Mouse (Mus musculus) kidney, adult 8-10 months (tissue): ENCODE data around the gene Mthfd2l.

ENCODE experiments used
- DNase-seq, 2 experiments: peaks; one replicate each; pipeline ENCODE4 v3.0.0; 2022

Gene Mthfd2l

DNA sequence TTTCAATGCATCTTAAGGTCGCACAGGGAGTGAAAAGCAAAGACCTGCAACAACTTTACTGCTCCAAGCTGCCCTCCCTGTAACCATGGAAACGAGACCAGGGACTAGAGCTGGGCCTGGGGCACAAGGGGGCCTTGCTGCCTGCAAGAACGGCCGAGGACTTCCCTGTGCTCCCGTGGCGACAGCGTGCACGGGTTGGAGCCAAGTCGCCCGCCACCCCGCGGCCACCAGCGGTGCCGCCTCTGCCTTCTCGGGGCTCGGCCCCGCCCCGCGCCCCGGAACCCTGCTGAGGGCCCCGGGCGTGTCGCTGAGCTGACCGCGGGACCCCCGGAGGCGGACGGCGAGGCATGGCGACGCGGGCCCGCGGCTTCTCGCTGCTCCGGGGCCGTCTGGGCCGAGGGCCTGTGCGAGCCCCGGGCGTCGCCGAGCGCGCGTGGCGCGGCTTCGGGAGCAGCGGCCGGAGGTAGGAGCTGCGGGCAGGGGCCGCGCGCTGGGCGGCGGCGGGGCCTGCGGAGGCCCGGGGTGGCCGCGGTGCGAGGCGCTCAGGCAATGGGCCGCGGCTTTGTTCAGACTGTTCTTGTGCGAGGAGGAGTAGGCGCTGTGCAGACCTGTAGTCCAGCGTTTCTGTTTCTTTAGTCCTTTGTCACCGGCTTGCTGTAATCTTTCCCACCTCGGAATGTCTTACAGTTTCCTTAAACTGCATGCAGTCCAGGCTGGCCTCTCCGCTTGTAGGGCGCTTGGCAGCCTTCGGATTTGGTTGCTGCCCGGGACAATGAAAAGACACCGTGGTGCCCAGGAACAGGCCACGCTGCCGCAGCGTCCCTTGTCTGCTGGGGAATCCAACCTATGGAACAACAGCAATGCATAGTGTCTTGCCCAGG lies at the start of gene Mthfd2l:
Gene Mthfd2l (plus strand): TSS at position 147 of the 881 bp plus-strand sequence.
- peak; percentile 68 to 77 for DNase-seq

DNA sequence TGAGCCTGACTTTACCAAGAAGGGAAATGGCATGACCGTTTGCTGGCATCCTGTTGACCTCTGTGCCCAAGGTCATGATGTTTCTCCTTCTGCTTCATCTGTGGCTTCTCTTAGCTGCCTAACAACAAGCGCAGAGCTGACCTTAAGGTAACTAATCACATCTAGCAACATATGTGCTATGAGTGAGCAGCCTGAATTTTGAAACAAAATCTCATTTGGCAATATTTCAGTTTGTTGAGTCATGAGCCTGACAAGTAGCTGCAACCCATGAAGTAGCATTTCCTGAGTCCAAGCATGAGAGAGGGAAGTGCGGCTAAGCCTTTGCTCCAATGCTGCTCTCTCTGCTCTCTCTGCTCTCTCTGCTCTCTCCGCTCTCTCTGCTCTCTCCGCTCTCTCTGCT lies 49.2 kb upstream of the Mthfd2l start:
- DNase-seq, result no peak

DNA sequence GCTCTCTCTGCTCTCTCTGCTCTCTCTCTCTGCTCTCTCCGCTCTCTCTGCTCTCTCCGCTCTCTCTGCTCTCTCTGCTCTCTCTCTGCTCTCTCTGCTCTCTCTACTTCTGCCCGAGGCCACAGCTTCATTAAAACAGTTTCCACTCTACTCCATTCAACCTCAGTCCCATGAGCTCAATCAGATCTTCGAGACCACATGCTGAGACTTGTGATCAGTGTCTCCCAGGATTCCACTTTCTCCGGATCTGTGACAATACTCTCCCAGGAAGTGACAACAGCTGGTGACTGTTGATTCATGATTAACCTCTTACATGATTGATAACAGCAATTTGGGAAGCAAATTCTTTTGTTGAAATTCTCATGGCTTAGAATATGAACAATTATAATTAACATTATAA lies 48.8 kb upstream of the Mthfd2l start:
- DNase-seq, result no peak

DNA sequence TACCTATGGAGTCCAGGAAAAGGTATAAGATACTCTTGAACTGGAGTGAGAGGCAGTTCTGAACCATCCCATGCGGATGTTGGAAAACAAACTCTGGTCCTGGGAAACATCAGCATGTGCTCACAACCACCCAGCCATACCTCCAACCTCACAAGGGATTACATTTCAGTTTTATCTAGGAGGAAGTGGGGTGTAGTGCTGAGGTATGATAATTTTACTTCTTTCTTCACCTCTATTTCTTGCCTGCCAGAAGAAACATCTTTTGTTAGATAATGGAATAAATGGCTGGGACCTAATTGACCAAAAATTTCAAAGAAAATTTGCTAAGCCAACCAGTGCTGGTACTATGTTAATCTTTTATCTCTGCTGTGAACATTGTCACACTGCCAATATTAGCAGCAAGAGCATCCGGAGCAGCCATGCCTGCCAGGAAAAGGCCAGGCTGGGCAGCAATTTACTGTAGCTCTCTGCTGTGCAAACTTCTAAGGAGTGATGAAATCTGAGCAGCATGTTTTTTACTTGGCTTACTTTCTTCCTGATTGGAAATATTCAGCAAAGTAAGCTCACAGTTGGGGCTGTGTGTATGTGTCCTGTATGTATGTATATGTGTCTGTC lies 46.2 kb upstream of the Mthfd2l start:
- peak; percentile 48 to 51 for DNase-seq

DNA sequence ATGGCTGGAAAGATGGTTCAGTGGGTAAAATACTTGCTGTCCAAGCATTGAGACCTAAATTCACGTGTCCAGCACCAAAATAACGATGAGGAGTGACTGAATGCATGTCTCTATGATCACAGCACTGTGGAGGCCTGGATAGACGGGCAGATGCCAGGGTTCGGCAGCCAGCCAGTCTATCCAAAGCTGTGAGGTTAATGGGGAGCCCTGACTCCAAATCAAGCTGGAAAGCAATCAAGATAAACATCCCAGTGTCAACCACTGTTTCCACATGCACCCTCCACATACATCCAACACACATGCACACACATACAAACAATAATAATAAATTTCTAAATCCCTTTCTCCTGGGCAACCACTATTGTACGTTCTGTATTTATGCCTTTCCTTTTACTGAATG lies 42.3 kb upstream of the Mthfd2l start:
- no peak for DNase-seq

DNA sequence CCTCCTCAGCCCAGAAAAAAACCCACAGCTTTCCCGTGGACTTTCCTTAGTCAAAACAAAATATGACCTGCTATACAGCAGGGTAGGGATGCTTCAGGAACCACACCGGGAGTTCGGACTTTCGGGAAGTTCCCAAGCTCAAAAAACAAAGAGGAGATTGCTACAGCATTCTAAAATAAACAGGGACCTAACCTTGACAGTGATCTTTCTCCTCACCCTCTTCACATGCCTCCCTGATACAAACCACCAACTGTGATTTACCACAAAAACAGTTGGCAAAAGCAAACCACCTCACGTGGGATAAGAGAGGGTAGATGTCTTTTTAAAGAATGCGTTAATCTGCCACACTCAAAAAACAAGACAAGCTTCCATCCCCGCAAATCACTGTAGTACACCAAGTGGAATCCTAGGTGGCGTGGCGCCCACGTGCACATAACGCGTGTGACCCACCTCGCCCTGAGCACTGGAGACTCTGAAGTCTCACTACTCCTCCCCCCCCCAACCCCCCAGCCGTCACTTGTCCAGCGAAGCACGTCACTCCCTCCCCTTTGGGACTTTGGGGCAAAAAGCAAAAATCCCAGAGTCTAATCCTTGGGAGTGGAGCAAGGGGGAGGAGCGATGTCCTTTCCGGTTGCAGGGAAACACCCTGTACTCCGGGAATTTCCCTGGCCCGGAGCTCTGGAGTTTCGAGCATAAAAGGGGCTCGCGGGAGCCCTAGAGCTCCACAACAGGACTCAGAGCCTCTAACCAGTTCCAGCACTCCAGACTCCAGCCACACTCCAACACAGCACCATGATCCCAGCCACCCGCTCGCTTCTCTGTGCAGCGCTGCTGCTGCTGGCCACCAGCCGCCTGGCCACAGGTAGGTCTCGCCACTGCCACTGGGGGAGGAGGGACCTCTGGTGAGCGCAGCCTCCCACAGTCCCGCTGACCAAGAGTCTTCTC lies 40.1 kb upstream of the Mthfd2l start, which contains the start of gene Cxcl1:
Gene Cxcl1 (plus strand): TSS at position 723 of the 945 bp plus-strand sequence.
- DNase-seq, result peak; percentile 43 to 72

DNA sequence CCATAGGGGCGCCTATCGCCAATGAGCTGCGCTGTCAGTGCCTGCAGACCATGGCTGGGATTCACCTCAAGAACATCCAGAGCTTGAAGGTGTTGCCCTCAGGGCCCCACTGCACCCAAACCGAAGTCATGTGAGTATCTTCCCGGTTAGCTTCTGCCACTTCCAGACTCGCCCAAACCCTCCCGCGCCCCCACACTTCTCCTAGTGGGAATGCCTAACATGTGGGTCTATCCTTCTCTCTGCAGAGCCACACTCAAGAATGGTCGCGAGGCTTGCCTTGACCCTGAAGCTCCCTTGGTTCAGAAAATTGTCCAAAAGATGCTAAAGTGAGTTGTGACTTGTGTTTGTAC lies 39.5 kb upstream of the Mthfd2l start:
- DNase-seq, result no peak

DNA sequence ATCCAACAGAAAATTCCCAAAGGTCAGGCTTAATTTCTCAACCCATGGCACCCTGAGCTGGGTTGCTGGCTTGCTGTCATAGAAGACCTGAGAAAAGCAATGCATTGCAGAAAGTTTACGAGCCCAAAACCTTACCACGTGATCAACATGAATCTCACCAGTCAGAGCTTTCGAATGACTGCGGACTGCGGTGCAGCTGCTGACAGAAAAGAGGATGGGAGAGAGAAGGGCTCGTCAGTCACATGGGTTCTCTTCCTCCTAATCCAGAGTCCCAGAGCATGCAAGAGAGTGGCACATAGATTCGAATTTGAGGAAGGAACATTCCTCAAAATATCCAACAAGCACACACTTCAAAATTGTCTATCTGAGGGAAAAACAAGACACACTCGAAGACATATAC lies 36.7 kb upstream of the Mthfd2l start:
- DNase-seq, result no peak

DNA sequence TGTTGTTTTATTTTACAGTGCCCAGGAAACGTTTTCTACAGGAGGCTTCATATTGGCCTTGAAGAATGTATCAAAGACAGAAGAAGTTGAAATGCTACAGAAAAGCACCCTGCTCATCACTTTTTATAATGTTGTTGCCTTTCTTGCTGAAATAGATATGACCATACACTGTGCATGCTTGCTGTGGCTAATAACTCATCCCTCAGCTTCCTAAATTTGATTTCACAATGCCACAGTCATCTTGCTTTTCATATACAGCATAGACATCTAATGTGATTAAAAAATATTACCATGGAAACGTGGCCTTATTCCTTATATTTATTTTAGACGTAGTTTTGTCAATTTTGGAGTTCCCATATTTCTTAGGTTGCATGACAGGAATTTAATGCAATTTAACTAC lies 33.5 kb upstream of the Mthfd2l start:
- no peak for DNase-seq

DNA sequence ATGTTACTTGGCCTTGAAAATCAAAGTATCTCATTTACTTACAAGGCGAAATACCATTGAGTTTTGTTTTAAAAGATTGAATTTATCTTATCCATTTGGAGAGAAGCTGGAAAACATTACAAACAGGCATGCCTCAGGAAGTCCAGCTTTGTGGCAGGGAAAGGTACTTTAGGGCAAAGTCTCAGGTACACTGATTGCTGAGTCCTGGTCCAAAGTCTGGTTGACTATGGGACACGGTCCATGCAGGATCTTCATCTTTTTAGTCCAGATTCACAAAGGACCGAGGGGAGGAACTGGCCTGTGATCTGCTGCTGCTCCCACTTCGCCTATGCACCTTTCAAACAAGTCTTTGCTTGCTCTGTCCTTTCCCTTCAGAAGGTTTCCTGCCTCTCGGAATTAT lies 31.6 kb upstream of the Mthfd2l start:
- DNase-seq, result no peak

DNA sequence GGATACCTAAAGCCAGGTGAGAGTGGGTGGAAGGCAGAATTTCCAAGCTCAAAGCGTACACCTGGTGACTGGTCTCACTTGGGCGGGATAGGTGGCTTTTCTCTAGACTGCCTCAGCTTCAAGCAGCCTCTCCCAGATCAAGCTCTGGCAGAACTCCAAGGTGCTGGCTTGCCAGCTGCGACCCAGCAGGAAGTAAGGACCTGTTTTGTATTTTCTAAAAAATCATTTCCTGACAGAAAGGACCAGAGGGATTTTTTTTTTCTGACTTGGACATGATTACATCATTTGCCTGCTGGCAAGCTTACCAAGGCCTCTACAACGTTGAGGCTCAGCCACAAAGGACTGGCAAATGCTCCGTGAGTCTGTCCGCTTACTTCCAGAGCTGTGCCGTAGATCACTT lies 30.8 kb upstream of the Mthfd2l start:
- peak; percentile 35 to 52 for DNase-seq

DNA sequence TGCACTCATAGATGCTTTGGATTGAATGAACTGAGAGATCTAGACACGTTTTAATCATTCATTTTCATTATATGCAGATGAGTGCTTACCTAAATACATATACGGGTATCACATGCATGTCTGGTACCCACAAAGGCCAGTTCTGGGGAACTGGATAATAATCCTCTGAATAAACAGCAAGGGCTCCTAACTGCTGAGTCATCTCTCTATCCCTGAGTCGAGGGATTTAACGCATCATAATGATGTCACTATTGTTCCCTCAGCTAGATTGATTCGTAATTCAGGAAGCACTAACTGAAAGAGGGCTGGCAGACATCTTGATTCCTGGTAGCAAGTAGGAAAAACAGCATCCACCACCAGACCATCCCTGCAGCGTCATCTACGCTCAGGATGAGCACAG lies 30.2 kb upstream of the Mthfd2l start:
- DNase-seq, result no peak

DNA sequence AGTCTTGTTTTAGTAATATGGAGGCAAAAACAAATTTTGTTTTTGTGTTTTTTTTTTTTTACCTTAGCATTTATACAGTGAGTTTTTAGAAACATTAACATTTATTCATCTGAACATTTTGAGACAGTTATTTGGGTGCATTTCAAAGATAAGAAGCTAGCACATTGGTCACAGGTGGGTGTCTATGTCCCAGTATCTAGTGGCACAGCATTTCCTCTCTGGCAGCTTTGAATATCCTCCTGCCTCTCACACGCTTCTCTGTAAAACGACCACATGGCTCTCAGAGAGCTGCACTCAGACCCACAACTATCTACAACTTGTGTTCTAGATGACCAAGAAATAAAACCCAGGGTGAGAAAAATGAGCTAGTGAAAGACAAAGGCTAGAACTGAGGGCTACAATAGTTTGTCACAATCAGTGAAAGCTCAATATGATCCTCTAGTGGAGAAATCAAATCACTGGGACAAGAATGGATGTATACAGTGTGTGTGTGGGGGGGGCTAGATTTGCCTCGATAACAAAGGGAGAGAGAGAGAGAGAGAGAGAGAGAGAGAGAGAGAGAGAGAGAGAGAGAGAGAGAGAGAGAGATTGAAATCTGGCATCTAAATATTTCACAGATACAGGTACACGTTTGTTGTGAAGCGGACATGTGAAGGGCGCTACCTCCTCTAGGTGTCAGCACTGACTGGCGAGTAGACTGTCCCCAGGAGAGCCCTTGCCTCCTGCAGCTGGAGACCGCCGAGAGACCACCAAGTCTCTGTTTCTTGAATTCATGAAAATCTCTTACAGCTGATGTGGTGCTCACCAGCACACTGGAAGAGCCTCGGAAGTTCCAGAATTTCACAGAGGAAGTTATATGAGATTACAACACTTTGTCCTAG lies 28.3 kb upstream of the Mthfd2l start:
- DNase-seq, result no peak

DNA sequence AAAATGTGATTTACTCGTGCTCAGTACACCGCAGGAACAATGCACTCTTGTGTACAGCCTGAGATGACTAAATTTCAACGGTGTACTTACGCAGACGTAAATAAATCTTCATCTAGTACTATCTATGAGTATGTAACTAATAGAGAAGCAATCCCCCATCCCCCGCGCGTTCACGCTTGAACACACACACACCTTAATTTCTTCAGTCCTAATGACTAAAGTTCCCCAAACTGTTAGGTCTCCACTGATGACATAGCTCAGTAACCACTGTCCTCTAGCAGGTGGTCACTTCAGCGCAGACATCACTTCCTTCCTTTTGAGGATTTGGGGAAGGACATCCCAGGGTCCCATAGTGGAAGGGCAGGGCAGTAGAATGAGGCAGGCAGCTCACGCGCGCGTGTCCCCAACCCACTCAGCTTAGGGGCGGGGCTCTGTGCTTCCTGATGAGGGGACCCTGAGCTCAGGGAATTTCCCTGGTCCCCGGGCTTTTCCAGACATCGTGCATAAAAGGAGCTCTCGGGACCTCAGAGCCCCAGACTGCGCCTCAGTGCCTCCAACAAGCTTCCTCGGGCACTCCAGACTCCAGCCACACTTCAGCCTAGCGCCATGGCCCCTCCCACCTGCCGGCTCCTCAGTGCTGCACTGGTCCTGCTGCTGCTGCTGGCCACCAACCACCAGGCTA lies 27.4 kb upstream of the Mthfd2l start, which contains the start of gene Cxcl2:
Gene Cxcl2 (plus strand): TSS at position 533 of the 682 bp plus-strand sequence.
- no peak for DNase-seq

DNA sequence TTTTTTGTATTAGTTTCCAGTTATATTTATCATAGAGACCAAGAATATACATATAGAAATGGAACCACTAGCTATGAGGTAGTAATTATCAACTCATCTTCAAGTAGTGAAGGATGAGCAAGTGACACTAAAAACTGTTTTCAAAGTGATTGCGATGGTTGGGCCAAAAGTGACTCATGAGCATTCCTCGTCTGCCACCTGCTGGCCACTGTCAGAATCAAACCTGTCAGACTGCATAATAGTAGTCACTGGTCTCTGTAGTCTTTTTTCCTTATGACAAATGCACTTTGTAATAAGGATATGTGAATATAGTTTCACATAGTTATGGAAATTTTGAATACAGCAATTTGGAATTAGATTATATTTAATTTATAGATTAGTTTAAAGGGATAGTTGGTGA lies 21.9 kb upstream of the Mthfd2l start:
- peak; percentile 19 to 74 for DNase-seq

DNA sequence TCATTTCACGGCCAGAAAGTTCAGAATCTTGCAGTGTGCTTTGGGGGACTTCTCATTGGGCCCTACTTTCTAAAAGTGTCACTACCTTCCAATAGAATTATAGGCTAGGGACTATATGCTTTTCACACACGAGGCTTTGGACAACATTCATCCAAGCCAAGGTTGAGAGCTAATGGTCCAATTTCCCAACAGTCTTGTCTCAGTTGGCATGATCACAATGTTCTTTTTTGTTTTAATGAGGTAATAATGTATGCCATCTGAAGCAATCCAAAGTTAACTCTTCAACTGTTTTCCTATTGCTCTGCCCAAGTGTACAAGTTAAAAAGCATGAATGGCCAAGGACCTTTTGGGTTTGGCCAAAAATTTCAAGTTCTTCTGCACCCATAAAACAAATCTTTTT lies 11.4 kb upstream of the Mthfd2l start:
- DNase-seq, result no peak

DNA sequence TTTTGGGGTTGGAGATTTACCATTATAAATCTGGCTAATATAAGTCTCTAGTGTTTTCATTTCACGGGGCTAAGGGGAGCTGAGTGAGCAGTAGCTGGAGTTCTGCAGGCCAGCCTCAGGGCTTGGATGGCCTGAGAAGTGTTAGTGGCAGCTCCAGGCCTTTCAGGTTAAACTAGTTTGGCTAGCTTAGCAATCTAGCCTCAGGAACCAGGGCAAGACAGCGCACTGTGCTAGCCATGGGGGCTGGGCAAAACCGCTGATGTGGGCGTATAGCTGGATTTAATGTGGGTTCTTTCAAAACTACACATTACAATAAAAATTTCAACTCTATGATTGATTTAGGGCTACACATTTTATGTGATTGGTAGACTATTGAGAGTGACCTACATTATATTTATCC lies 8.0 kb upstream of the Mthfd2l start:
- DNase-seq, result no peak

DNA sequence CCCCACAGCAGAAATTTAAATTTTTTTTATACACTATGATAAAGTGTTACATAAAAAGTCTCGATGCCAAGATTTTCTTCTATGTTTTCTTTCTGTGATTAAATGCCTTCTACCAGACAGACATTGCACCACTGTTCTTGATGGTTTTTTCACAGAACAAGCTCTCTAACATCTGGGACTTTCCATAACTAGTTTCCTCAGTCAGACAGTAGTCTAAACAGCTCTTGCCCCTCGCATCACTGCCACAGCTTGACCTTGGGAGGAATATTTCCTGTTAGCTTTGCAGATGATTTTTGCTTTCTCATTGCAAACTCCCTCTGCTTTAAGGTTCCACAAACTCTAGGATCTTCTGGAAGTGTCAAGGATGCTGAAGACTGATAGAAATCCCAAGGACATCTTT lies 371 bp upstream of the Mthfd2l start:
- no peak for DNase-seq

DNA sequence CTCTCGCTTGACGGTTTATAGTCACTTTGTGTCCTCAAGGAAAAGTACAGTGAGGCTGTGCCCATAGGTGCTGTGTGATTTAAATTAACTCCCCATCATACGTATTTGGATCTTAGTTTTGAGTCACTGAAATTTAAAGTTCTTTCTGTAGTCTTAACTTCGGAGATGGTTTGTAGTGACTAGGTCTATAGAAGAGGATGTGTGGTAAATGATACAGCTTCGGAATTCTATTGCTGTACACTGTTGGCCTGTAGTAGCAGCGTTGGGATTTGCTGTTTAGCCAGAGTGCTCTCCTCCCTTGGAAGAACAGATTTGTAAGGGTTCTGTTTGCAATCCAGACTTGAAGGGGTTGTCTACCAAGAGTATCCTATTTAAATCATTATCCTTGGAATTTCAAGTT lies 994 bp downstream of the Mthfd2l start:
- no peak for DNase-seq

DNA sequence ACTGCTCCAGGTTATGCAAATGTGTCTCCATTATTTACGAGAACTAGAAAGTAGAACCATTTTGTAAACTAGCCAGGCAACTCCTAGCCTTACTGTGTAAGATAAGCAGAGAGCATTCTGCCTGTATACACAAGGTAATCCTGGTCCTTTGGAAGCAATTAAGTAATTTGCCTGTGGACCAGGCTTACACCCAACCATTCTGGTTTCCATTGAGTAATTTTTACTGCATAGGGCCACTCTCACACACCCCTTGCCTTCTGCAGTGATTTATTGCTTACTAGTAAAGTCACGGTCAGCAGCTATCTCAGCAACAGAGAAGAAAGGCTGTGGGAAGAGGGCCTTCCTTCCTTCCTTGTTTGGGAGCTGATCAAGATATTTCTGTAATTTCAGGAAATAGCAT lies 5.8 kb downstream of the Mthfd2l start:
- no peak for DNase-seq

DNA sequence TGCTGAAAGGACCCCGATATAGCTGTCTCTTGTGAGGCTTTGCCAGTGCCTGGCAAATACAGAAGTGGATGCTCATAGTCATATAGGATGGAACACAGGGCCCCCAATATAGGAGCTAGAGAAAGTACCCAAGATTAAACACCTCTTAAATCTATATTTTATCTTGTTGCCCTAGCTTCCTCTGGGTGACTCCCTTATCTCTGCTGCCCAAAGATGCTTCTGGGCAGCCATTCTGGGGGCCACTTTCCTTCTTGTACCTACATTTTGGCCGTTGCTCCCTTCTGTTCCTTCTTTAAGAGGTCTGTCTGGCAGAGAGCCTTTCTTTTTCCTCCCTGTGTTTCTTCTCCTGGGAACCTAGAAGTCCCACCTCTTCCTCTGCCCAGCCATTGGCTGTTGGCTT lies 14.5 kb downstream of the Mthfd2l start:
- no peak for DNase-seq

DNA sequence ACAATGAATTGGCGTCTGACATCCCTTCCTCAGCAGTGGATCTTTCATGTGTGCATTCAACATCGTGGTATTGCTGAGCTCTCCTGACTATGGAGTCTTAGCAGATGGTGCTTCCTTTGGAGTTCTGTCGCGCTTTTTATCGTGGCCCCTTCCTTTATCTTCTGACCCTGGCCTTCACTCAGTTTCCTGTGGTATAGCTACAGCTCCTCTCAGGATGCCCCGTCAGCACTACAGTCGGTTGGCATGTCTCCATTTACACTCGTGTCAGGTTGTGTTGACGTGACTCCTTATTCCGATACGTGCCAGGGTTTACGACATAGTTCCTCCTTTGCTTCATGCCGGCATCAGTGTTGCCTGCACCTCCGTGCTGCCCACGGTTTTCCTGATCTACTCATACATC lies 18.6 kb downstream of the Mthfd2l start:
- no peak for DNase-seq
